Mouse (Mus musculus) urinary bladder, adult 2 months (tissue): ENCODE results near the gene Rragc. TPM values are rescaled to one million over a fixed set of nuclear protein-coding genes. Genes with fewer than 3 reads are reported as not detected.
A peak's percentile ranks its signal among the peaks of the same experiment; 100 is the strongest.
"Not testable (repeated sequence)": the region's sequence is repeated elsewhere in the genome, so short reads cannot be mapped to it uniquely, and the experiment has no call there.

Experiments
- DNase-seq: peaks from one replicate; pipeline ENCODE4 v3.0.0; 2022; ENCODE audit warnings: low spot score
- polyA plus RNA-seq: library from polyadenylated mRNA; depleted of rRNA; stranded (reverse); fragments of >200 nt; gene quantifications from 2 replicates; pipeline ENCODE4 v1.2.3, GENCODE M21; 2012; rRNA removed

The Rragc gene
- polyA plus RNA-seq = 76.6 and 77.2 TPM in 2 replicates

DNA sequence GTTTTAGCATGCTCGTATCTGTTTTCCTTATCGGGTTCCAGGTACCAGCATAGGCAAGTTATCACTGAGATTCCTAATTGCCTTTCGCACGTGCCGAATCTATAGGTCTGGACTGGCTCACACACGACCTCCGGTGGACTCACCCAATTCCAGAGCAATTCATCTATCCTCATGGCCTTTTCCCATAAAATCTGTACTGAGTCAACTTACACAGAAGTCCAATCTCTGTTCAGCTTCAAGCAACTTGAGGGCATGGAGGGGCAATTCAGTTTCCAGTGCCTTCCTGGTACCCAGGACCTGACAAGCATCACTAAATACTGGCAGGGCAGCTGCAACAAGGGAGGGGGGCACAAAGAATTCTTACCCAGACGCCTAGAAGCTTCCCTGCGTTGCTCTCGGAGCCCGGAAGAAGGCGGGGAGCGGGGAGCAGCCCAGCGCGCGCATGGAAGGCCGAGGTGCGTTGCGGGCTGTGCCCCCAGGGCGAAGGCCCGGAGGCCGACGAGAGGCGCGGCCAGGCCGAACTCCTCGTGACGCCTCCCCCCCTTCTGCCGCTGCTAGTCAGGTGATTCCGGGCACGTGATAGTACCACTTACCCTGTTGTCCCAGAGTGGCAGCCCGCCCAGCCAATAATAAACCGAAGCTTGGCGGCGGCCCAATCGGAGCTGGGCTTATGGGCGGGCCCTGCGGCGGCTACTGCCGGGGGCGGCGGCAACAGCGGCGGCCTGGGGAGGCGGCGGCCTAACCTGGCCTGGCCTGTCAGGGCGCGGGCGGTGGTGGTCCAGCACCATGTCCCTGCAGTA lies at the start of gene Rragc:
Gene Rragc, plus strand, starts transcription at position 699 of the 800 bp plus-strand sequence.
- peak; percentile 100 for DNase-seq

DNA sequence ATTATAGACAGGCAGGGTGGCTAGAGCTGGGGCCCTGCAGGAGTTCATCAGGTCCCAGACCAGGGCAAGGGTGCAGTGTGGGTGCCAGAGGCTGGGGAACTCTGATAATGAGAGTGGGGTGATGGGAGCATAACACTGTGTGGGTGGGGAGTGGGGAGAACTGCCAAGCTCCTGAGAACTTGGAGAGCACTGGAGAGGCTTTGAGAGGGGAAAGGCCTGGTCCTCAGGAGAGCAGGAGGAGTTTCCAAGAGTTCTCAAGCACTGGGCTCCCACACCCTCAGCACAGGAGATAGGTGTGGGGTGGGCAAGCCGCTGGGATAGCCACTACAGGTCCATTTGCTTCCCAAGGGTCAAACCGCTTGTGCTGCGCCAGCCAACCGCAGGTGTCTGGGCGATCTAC lies 23.5 kb upstream of the Rragc start:
- no peak for DNase-seq

DNA sequence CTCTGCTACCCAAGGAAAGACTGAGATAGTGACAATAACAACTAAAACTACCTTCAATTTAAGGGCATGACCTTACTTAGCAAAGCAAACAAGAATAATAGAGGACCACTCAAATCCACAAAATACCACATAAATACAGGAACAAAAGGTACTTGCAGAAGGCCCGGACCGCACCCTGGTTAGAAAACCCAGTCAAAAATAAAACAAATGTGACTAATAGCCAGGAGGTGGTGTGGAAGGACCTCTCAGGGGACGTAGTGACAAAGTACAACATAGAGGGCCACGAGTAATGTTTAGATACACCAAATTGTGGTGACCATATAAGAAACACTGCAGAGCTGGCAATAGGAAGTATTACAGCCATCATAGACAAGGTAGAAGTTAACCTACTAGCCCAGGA lies 23.0 kb upstream of the Rragc start:
- DNase-seq = no peak

DNA sequence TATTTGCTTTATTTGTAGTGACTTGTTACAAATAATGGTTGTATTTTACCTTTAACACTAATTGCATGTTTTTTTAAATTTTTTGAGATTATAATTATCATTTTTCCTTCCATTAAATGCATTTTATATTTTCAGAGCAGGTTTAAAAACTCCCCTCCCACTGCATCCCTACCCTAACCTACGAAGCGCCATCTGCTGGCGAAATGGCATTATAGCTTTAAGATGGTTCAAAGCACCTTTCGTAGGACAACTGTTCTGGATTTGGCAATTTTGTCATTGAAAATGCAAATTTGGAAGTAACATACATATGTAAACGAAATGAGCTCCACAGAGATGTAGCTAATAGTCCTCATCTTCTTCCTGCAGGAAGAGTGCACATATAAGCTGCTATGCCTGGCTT lies 18.6 kb upstream of the Rragc start:
- DNase-seq = no peak

DNA sequence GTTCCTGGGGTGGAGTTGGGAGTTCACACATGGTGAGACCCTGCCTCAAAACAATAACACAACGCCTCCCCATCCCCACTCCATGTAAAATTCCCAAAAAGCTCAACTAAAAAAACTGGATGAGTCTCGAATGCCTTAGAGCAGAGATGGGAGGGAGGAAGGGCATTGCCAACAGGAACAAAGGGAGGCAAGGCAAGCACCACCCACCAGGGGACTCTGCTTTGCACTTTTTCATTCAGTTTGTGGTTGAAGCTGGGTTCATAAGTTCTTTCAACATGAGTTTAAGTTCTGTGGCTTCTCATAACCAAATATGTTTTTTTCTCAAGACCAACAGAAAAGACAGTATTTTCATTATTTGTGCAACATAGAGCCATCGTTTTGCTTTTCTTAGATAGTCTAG lies 13.8 kb upstream of the Rragc start:
- no peak for DNase-seq

DNA sequence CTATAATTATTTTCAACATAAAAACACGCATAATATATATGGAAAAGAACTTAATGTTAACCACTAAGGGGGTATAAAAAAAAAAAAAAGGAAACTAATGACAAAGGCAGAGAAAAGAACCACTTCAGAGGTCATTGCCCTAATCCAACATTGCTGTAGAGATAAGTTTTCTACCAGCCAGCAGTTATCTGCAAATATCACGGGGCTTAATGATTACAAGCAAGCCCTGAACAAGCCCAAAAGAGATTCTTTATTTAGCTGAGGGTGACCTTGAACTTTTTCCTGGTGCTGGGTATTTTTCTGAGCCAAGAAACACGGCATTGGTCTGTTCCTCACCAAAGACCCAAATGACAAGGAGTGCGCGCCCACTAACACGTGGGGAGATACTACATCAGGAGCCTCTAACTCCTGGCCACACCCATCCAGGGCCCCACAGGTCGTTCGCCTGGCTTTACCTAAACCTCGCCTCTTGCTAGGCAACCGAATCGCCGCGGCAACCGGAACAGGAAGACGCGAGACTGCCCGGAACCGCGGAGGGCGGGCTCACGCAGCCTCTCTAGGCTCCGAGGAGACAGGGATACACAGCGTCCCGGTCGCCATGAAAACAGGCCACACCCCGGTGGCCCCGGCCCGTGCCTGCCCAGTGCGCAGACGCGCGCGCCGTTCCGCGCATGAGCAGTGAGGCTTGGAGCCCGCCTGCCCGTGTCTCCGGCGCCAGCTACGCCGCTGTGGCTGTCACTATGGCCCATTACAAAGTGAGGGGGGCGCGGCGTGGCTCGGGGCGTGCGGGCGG lies 12.7 kb upstream of the Rragc start, which contains the start of gene Mycbp:
Gene Mycbp, plus strand, starts transcription at position 500 of the 793 bp plus-strand sequence.
- peak; percentile 100 for DNase-seq

DNA sequence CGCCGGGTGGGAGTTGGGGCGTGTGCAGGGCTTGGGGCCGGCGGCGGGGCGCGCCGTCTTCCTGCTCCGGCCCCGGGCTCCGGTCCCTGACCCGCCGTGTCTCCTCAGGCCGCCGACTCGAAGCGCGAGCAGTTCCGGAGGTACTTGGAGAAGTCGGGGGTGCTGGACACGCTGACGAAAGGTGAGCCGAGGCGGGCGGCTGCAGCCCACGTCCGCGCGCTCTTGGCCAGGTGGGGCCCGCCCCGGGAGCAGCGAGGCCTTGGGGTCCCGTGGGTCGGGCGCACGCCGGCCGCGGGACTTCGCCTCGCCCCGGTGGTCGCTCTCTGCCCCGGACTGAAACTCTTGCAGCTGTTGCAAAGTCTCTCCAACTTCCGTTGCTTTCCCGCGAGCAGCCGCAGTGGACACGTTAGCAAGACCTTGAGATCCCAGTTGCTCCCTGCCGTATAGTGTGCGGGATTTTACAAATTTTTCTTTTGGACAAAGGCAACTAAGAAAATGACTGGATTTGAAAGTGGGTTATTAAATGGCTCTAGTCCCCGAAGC lies 12.0 kb upstream of the Rragc start:
- no peak for DNase-seq

DNA sequence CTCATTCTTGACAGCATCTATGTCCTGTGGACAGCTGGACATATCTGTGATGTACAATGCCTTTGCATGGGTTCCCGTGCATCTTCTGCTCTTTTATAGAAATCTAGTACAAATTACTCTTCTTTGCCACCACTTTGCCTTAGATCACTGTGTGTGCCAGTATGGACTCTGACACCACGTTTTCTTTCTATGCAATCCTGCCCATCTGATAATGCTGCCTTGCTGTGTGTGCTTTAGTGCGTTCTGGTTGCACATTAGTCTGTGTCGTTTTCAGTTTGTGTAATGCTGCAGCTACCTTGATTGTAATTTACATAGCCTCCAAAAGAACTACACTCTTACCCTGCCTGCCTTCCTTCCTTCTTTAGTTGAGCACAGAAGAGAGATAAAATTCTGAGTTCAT lies 5.7 kb upstream of the Rragc start:
- no peak for DNase-seq

DNA sequence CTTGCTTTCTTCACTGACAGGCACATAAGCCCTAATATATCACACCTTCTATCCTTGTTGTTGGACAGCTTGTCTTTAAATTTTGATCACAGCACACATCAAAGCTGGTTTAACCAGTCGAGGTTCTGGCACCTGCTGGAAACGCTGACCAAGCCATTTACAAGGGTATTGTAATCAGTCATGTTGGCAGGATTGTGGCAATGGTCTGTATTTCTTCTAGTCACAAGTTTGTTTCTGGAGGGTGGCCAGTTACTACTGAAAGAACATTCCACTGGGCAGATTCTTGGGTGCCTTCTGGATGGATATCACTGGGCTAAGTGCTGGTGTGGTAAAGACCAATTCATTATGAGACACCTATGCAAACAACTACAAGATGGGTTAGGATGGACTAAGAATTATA lies 4.8 kb upstream of the Rragc start:
- no peak for DNase-seq

DNA sequence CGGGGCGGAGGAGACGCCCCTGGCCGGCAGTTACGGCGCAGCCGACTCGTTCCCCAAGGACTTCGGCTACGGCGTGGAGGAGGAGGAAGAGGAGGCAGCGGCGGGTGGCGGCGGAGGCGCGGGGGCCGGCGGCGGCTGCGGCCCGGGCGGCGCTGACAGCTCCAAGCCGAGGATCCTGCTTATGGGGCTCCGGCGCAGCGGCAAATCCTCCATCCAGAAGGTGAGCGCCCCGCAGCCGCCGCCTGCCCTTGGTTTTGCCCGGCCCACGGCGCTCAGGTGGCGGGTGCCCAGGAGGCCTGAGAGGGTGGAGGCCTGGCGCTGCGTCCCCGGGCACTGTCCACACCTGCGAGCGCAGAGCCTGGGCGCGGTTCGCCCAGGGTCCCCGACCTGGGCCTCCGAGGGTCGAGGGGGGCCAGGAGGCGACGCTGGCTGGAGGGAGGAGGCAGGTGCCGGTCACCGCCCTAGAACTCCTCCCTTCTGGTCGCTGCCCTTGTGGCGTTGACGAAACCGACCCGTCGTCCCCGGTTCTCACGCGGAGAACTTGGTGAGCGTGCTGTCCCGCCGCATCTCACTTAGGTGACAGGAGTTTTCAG lies 398 bp downstream of the Rragc start, which contains the start of gene 4930535I16Rik:
Gene 4930535I16Rik, minus strand, starts transcription at position 475 of the 593 bp plus-strand sequence.
- peak; percentile 44 for DNase-seq

DNA sequence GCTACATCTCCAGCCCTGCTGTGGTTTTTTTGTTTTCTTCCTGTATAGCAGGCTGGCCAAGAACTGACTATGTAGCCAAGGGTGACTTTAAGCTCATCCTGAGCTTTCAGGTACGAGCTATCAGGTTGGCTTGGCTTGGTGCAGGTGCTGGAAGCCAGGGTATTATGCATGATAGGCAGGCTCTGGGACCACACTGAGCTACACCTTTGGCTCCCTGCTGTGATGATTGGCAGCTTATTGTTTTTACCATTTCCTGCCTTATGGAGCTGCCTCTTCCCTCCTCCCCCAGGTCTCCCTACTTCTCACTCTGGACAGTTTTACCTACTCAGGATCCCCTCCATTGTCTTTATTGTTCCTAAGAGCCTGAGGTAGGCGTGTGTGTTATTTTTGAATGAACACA lies 1.6 kb downstream of the Rragc start:
- DNase-seq = no peak

DNA sequence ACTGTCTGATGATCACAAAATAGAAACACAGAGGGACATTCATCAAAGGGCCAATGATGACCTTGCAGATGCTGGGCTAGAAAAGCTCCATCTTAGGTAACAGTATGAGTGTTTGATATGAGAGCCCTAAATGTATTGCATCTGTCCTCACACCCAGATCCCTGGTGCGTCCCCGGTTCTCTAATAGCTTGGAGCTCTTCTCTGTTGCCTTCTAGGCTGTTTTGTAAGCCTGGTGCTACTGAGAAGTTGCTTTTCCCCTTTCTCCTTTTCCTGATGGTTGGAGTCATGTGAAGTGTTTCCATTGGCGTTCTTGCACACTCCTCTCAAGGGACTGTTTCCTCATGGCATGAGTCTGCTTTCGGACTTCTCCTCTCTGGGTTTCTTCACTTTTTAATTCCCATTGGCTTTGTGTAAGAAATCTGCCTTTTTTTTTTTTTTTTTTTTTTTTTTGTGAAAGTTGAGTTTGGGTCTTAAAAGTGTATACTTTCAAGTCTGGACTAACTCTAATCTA lies 3.9 kb downstream of the Rragc start:
- no peak for DNase-seq

DNA sequence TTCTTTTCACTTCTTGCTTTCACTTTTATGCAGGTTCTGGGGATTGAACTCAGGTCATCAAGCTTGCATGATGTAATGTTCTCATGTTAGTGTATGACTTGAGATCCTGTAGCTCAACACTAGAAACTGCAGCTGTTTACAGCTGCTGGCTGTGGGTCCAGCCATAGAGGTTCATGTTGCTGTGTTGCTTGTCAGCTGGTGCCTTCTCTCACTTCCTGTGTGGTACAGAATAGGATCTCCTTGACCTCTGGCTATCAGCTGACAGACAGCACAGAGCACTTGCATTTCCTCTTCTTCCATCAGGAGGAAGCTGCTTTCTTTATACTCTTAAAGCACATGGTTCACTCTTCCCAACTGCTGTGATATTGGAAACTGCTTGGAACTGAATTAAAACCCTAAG lies 10.7 kb downstream of the Rragc start:
- DNase-seq = no peak

DNA sequence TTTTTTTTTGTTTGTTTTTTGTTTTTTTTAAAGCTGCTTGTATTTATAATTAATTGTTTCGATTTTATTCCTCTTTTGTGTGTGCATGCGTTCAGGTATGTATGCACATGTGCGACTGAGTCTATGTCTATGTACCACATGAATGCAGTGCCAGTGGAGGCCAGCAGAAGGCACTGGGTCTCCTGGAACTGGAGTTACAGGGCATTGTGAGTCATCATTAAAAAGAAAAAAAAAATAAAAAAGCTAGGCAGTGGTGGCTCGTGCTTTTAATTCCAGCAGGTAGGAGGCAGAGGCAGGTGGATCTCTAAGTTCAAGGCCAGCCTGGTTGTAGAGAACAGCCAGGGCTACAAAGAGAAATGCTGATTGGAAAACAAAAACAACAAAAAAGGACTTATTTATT lies 12.7 kb downstream of the Rragc start:
- DNase-seq = no peak

DNA sequence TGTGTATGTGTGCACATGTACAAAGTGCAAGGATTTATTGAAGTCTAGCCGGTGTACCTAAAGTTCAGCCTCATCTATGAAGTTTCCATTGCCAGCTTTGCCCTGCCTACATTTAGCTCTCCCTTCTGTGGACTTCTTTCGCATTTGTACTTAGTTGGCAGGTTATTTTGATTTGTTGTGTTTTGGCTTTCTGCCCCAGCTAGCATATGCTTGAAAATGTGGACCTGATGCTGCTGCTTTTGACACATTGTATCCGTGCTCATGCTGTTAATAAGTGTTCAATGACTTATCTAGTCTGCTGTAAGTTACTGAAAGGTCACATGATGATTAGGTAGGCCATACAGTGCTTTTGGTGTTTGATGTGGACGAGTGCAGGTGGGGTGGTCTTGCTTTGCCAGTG lies 17.1 kb downstream of the Rragc start:
- DNase-seq = no peak

DNA sequence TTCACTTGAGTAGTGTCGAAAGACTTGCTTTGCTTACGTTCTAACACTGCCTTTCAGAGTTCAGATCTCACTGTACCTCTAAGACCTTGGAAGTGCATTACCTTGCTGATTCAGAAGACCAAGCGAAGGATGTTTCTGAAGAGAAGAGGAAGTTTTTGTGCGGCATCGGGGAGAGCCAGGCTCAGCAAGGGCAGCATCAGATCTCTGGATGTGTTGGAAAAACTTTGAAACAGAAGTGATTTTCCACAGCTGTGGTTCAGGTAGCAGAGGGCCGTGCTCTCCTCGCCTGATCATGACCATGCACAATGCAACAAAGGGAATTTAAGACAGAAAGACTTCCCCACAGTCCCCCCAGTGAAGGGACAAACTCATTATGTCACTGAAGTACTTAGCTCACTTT lies 18.8 kb downstream of the Rragc start:
- no peak for DNase-seq

DNA sequence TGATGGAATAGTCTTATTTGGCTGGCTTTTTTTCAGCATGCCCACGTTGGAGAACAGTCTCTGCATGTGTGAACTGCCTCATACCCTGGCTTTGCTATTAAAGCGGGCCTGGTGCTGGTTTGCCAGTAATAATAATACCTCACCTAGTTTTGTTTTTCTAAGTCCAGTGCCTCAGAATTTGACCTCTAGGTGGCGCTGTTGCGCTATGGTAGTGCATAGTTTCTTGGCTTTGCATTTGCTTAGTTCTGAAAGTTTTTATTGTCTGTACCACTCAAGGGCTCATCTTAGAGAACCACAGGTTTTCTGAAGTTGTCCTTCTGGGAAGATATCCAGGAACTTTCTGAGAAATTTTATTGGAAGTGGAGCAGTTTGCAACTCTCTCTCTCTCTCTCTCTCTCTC lies 22.6 kb downstream of the Rragc start:
- peak; percentile 58 for DNase-seq

DNA sequence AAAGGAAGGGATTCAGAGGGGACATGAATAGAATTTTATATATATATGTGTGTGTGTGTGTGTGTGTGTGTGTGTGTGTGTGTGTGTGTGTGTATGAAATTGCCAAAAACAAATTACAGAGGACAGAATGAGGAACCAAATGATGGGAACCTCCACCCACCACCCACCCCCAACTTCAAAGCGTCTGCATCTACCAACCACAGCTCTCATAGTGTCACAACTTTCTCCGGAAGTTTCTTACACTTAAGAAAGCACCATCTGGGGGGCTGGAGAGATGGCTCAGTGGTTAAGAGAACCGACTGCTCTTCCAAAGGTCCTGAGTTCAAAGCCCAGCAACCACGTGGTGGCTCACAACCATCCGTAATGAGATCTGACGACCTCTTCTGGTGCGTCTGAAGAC lies 23.6 kb downstream of the Rragc start:
- not testable (repeated sequence) for DNase-seq

DNA sequence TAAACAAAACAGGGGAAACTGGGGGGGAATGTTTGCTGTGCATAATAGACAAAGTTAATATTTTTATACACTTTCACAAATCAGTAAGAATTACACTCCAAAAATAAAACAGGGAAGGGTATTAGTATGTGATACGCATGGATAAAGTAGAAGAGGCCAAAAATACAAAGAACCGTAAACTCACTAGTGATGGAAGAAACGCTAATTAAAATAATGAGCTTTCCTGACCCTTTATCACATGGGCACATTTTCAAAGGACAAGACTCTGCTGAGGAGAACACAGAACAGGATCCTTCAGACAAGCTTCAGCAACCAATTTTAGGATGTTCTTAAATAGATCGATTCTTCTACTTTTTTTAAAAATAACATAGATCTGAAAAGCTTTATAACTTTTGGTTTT lies 29.5 kb downstream of the Rragc start:
- no peak for DNase-seq

DNA sequence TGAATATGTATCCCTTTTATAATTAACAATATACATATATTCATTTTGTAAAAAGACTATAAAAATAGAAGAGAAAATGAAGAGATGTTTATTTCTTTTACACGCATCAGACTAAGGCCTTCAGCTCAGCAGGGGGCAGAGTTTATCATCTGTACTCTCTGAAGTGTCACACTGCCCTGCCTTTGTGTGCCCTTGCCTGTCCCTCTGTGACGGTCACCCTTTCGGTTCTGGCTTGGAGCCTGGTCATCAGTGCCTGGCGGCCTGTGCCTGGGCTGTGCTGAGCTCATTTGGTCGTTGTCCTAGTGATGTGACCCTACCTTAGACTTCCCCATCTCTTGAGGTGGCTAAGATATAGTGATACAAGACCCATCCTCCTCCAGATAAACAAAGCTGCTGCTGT lies 29.9 kb downstream of the Rragc start:
- no peak for DNase-seq

DNA sequence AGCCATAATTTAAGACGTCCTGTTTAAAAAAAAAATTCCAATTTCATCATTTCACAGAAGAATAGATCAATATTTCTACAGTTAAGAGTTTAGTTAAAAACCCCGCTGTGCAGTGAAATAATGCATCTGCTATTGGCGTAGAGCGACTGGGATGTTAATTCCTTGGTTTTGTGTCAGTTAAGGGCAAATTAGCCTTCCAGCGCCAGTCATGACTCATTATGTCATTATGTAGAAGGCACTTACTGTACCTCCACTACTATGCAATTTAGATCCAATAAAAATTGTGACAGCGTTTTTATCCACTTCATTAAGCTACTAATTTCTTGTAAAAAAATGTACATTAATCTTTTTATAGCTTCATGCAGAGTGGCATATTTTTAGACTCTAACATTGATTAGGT lies 31.7 kb downstream of the Rragc start:
- DNase-seq = no peak

DNA sequence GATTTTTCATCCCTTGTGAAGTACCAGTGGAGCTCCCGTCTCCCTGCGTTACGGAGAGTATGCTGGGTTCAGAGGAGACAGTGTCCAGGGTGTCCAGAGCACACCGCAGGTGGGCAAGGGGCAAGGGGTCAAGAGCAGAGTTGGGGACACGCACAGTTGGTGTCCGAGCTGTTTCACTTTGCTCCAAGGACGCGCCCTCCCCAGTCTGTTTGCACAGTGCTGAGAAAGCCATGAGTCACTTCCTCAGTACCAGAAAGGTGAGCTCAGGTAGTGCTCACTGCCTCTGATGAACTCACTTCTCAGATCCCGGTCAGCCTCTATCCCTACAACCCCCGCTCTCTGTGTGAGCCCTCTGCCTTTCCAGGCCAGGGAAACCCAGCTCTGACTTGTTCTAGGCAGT lies 32.4 kb downstream of the Rragc start:
- DNase-seq = no peak
